Comparison of ENCODE assay signal across 20 mouse cellular contexts in genomic region chr2:167692831-167693230, GRCm38 (mm10). TPM values are rescaled to one million over a fixed set of nuclear protein-coding genes. Genes with fewer than 3 reads are reported as not detected.
A peak's percentile ranks its signal among the peaks of the same experiment; 100 is the strongest.
DNase-seq lines count a peak whose midpoint lies in the region; ATAC-seq and TF ChIP-seq lines count a peak whose summit lies in the region.
"Had no signal": no experiment of that assay in that cellular context is flagged by ENCODE, and none has a peak within 500 bp of the region (broad histone marks: within the 10 kb centered on the region; RNA-seq: fewer than 3 reads in every experiment).

No protein-coding gene starts in this region.

- intact Hi-C loops in heart, adult 2 months (cut with DNase I) = loop anchor here (2.0 to 5.0 kb wide), 2 partner anchors 72 to 154 kb away; no protein-coding TSS in a partner anchor

- no peaks in the 10 kb centered on the region for H3K79me2 ChIP-seq in heart, adult 2 months (replicated peaks; ENCODE audit: control insufficient read depth, insufficient read depth, low read length)

- no peak for ATAC-seq in lung, embryonic 14.5 days (ENCODE audit: insufficient read depth)
- ATAC-seq: hindbrain, embryonic 16.5 days; intestine, embryonic 16.5 days had no signal

- H3K4me3 ChIP-seq in heart, adult 2 months = no peak overlapping the region
- H3K4me3 ChIP-seq in lung, embryonic 14.5 days (ENCODE audit: low read depth, low read length) = no peak overlapping the region
- H3K4me3 ChIP-seq in bone marrow macrophage, adult 2 months (ENCODE audit: insufficient read depth, low read length) = 0 out of 2 replicates have a peak overlapping the region, but pooled peaks have one; percentile 96
- H3K4me3 ChIP-seq in embryonic fibroblast, embryonic 13.5 days (ENCODE audit: insufficient read depth, low read length) = no peak overlapping the region
- H3K4me3 ChIP-seq: hindbrain, embryonic 10.5 days; limb, embryonic 13.5 days; midbrain, embryonic 12.5 days; stomach, embryonic 15.5 days had no signal

- no peaks in the 10 kb centered on the region for H3K27me3 ChIP-seq in heart, adult 2 months (ENCODE audit: control insufficient read depth, insufficient read depth, low read length)
- H3K27me3 ChIP-seq in lung, embryonic 14.5 days (ENCODE audit: insufficient read depth, low read length) = no peaks in the 10 kb centered on the region

- H3K27ac ChIP-seq in heart, adult 2 months = no peak overlapping the region
- H3K27ac ChIP-seq in lung, embryonic 14.5 days (ENCODE audit: low read depth) = no peak overlapping the region
- no peak overlapping the region for H3K27ac ChIP-seq in bone marrow macrophage, adult 2 months (ENCODE audit: insufficient read depth, low read depth, low read length)
- H3K27ac ChIP-seq in embryonic fibroblast, embryonic 13.5 days (ENCODE audit: insufficient read depth, low read length) = 0 out of 2 replicates have a peak overlapping the region, but pooled peaks have one; percentile 0
- H3K27ac ChIP-seq: hindbrain, embryonic 10.5 days; limb, embryonic 13.5 days; midbrain, embryonic 12.5 days; stomach, embryonic 15.5 days had no signal

- H3K9me3 ChIP-seq in lung, embryonic 14.5 days (ENCODE audit: low read depth, low read length) = no peaks in the 10 kb centered on the region
- H3K9me3 ChIP-seq: liver, embryonic 15.5 days; midbrain, embryonic 12.5 days; stomach, embryonic 15.5 days had no signal

- TF ChIP-seq POLR2A in heart, adult 2 months (IDR thresholded peaks at IDR 0.05; ENCODE audit: insufficient read depth, low read depth, low read length) = peak; percentile 2; the same call in 1 of the 2 replicates
- no peak for TF ChIP-seq POLR2A in bone marrow macrophage, adult 2 months (IDR thresholded peaks at IDR 0.05; ENCODE audit: borderline replicate concordance, low read depth, low read length)
- TF ChIP-seq POLR2A in embryonic fibroblast, embryonic 13.5 days (IDR thresholded peaks at IDR 0.05; ENCODE audit: low read depth, low read length) = no peak

- peak overlapping the region; percentile 92; the same call in 1 of the 2 replicates for H3K4me2 ChIP-seq in lung, embryonic 14.5 days
- H3K4me2 ChIP-seq: heart, embryonic 11.5 days; limb, embryonic 13.5 days; midbrain, embryonic 12.5 days had no signal

- no peak for TF ChIP-seq CTCF in heart, adult 2 months (IDR thresholded peaks at IDR 0.05)
- no peak for TF ChIP-seq CTCF in lung, embryonic 14.5 days (IDR thresholded peaks at IDR 0.05; ENCODE audit: low read depth)
- TF ChIP-seq CTCF in bone marrow macrophage, adult 2 months (IDR thresholded peaks at IDR 0.05; ENCODE audit: low read depth, low read length) = no peak
- no peak for TF ChIP-seq CTCF in embryonic fibroblast, embryonic 13.5 days (IDR thresholded peaks at IDR 0.05; ENCODE audit: borderline replicate concordance, insufficient read depth, low read length)

- 59% methylated on average over 3 of the region's 3 CpGs for WGBS in heart, adult 2 months
- 67% methylated on average over 3 of the region's 3 CpGs for WGBS in lung, embryonic 14.5 days

- H3K36me3 ChIP-seq in heart, adult 2 months (ENCODE audit: control insufficient read depth, insufficient read depth, low read length) = no peaks in the 10 kb centered on the region
- peaks cover 24% of the 10 kb centered on the region for H3K36me3 ChIP-seq in lung, embryonic 14.5 days (ENCODE audit: insufficient read depth)
- H3K36me3 ChIP-seq: hindbrain, embryonic 10.5 days; limb, embryonic 13.5 days; midbrain, embryonic 12.5 days; stomach, embryonic 15.5 days had no signal

- no peak for TF ChIP-seq EP300 in heart, adult 2 months (IDR thresholded peaks at IDR 0.05; ENCODE audit: insufficient read depth, low read depth, low read length)

- H3K9ac ChIP-seq in heart, adult 2 months (ENCODE audit: low read depth, low read length) = no peak overlapping the region
- H3K9ac ChIP-seq in lung, embryonic 14.5 days = no peak overlapping the region
- H3K9ac ChIP-seq: limb, embryonic 13.5 days; liver, embryonic 15.5 days; midbrain, embryonic 12.5 days; stomach, embryonic 15.5 days had no signal

- no peak for DNase-seq in heart, adult 2 months
- DNase-seq in heart, adult 18-20 months = no peak
- DNase-seq in lung, embryonic 14.5 days = no peak
- DNase-seq in lung, postnatal 25 days (ENCODE audit: low spot score) = no peak
- no peak for DNase-seq in c-Kit-positive CD71-positive TER-119-positive erythroid progenitor cells, embryonic 14.5 days (ENCODE audit: low spot score)
- DNase-seq: cerebellum, adult 9-10 months; layer of hippocampus, adult 9-11 months; thymus, postnatal 25 days had no signal

- H3K4me1 ChIP-seq in heart, adult 2 months (ENCODE audit: control insufficient read depth, insufficient read depth, low read length) = peaks cover 15% of the 10 kb centered on the region
- no peaks in the 10 kb centered on the region for H3K4me1 ChIP-seq in lung, embryonic 14.5 days (ENCODE audit: insufficient read depth)
- H3K4me1 ChIP-seq in bone marrow macrophage, adult 2 months (ENCODE audit: control insufficient read depth, insufficient read depth, low read length) = peaks cover 12% of the 10 kb centered on the region; the same call in 1 of the 2 replicates
- no peaks in the 10 kb centered on the region; the same call in 1 of the 2 replicates for H3K4me1 ChIP-seq in embryonic fibroblast, embryonic 13.5 days (ENCODE audit: control insufficient read depth, insufficient read depth, low read length)

RNA-seq across cellular contexts. Expression of gene Tmem189, which starts 3.2 kb away (rescaled TPM):
- 10 to 100 TPM; 23.0 to 26.4 TPM for total RNA-seq in heart, adult 2 months (2021)
- polyA plus RNA-seq in heart, adult 2 months (2012; rRNA removed) = 53.2 and 58.4 TPM in 2 replicates
- 10 to 100 TPM; 22.0 to 23.0 TPM for total RNA-seq in heart, adult 18-20 months (2021)
- polyA plus RNA-seq in lung, embryonic 14.5 days (2014; fragmentation: Nextera tagmentation; extraction: Ambion mirVana) = 41.6 and 43.3 TPM in 2 replicates
- polyA plus RNA-seq in bone marrow macrophage, adult 2 months (2012; ENCODE audit: insufficient read depth, insufficient read length, missing spikeins) = 129 and 138 TPM in 2 replicates
- 31.3 and 37.9 TPM in 2 replicates for polyA plus RNA-seq in embryonic fibroblast, embryonic 13.5 days (2011; ENCODE audit: insufficient read length, low read depth, missing spikeins)

RNA-seq across cellular contexts. Expression of gene Cebpb, which starts 4.1 kb away (rescaled TPM):
- total RNA-seq in heart, adult 2 months (2021) = 100 to 1,000 TPM in 1 of 2 experiments, 10 to 100 TPM in 1; 88.1 to 133 TPM
- polyA plus RNA-seq in heart, adult 2 months (2012; rRNA removed) = 30.3 and 77.8 TPM in 2 replicates
- 100 to 1,000 TPM; 127 to 160 TPM for total RNA-seq in heart, adult 18-20 months (2021)
- polyA plus RNA-seq in lung, embryonic 14.5 days (2014; fragmentation: Nextera tagmentation; extraction: Ambion mirVana) = 73.4 and 77.4 TPM in 2 replicates
- 109 and 122 TPM in 2 replicates for polyA plus RNA-seq in bone marrow macrophage, adult 2 months (2012; ENCODE audit: insufficient read depth, insufficient read length, missing spikeins)
- polyA plus RNA-seq in embryonic fibroblast, embryonic 13.5 days (2011; ENCODE audit: insufficient read length, low read depth, missing spikeins) = 43.4 and 44.0 TPM in 2 replicates

RNA-seq across cellular contexts. Expression of gene Gm20431, which starts 31.5 kb away (rescaled TPM):
- 10 to 100 TPM; 15.6 to 21.0 TPM for total RNA-seq in heart, adult 2 months (2021)
- 9.7 and 16.5 TPM in 2 replicates for polyA plus RNA-seq in heart, adult 2 months (2012; rRNA removed)
- total RNA-seq in heart, adult 18-20 months (2021) = 10 to 100 TPM in 1 of 2 experiments, 1 to 10 TPM in 1; 9.3 to 17.0 TPM
- 10.0 and 12.3 TPM in 2 replicates for polyA plus RNA-seq in lung, embryonic 14.5 days (2014; fragmentation: Nextera tagmentation; extraction: Ambion mirVana)
- 13.5 and 19.6 TPM in 2 replicates for polyA plus RNA-seq in bone marrow macrophage, adult 2 months (2012; ENCODE audit: insufficient read depth, insufficient read length, missing spikeins)
- polyA plus RNA-seq in embryonic fibroblast, embryonic 13.5 days (2011; ENCODE audit: insufficient read length, low read depth, missing spikeins) = 6.0 and 17.3 TPM in 2 replicates
- total RNA-seq: common myeloid progenitor, adult 5-6 weeks; neutrophil, adult 5-6 weeks had no signal
